Mouse (Mus musculus) hindbrain, embryonic 16.5 days (tissue): ENCODE results near the gene Cryaa. TPM values are rescaled to one million over a fixed set of nuclear protein-coding genes. Genes with fewer than 3 reads are reported as not detected.
A peak's percentile ranks its signal among the peaks of the same experiment; 100 is the strongest.

Experiments used
- ATAC-seq: fragments of 200-750 bp; cut with Nextera tagmentation; 2 replicates; pipeline ENCODE4 v1.8.0; 2017; ENCODE audit warnings: moderate TSS enrichment, moderate library complexity
- H3K27ac ChIP-seq: fragments of 300-500 bp; sonication (generic); 2 replicates; pipeline ENCODE4 v1.5.1; 2014; ENCODE audit warnings: low read depth, mild to moderate bottlenecking, control low read depth, low read length, moderate library complexity
- H3K27me3 ChIP-seq: fragments of 300-500 bp; sonication (generic); replicated peaks from 2 replicates; pipeline ENCODE4 v1.6.1; 2014; ENCODE audit warnings: low read length; ENCODE audit not compliant: control insufficient read depth, insufficient read depth
- H3K36me3 ChIP-seq: fragments of 300-500 bp; sonication (generic); 2 replicates; pipeline ENCODE4 v1.6.1; 2014; ENCODE audit warnings: mild to moderate bottlenecking, low read length, moderate library complexity, mixed read lengths; ENCODE audit not compliant: control insufficient read depth, insufficient read depth
- H3K4me1 ChIP-seq: fragments of 300-500 bp; sonication (generic); 2 replicates; pipeline ENCODE4 v1.6.1; 2014; ENCODE audit warnings: low read depth, low read length; ENCODE audit not compliant: control insufficient read depth, insufficient read depth
- H3K4me2 ChIP-seq: fragments of 300-500 bp; sonication (generic); 2 replicates; pipeline ENCODE4 v1.6.1; 2014; ENCODE audit warnings: mild to moderate bottlenecking, low read length, control low read depth, moderate library complexity
- H3K4me3 ChIP-seq: fragments of 300-500 bp; sonication (generic); 2 replicates; pipeline ENCODE4 v1.5.1; 2014; ENCODE audit warnings: mild to moderate bottlenecking, low read length, control low read depth, moderate library complexity
- H3K9ac ChIP-seq: fragments of 300-500 bp; sonication (generic); 2 replicates; pipeline ENCODE4 v1.6.1; 2014; ENCODE audit warnings: low read depth, mild to moderate bottlenecking, control low read depth, low read length, moderate library complexity
- H3K9me3 ChIP-seq: fragments of 300-500 bp; sonication (generic); 2 replicates; pipeline ENCODE4 v1.6.1; 2014; ENCODE audit warnings: mild to moderate bottlenecking, low read length, moderate library complexity; ENCODE audit not compliant: control insufficient read depth
- WGBS: fragments of 180-500 bp; shearing (Covaris S2); extraction: QIAGEN DNeasy Blood & Tissue Kit; methylation state at CpG from one replicate; pipeline ENCODE4 v1.1.7; 2014; 5-methylcytosine and 5-hydroxymethylcytosine counted together
- polyA plus RNA-seq: library from polyadenylated mRNA; unstranded; fragments of >200 nt; fragmentation: Nextera tagmentation; extraction: Ambion mirVana; gene quantifications from 2 replicates; pipeline ENCODE4 v1.2.1, GENCODE M21; 2015

The Cryaa gene
- polyA plus RNA-seq, 1 experiment from 2014 or later = 0.80 TPM

GRCm38 (mm10) chr17:31637866-31638570 is 39.6 kb upstream of the Cryaa start:
- H3K4me3 ChIP-seq = no peak overlapping the region
- H3K9me3 ChIP-seq = no peaks in the 10 kb centered on the region
- peaks cover 9% of the 10 kb centered on the region for H3K27me3 ChIP-seq
- H3K4me2 ChIP-seq = peak overlapping the region; percentile 88; the same call in 1 of the 2 replicates
- 41% methylated on average over 9 of the region's 9 CpGs for WGBS
- peak overlapping the region; percentile 79 for H3K27ac ChIP-seq
- H3K36me3 ChIP-seq = no peaks in the 10 kb centered on the region
- no peak overlapping the region for H3K9ac ChIP-seq
- H3K4me1 ChIP-seq = peaks cover 11% of the 10 kb centered on the region
- peak; percentile 44; the same call in 1 of the 2 replicates for ATAC-seq

DNA sequence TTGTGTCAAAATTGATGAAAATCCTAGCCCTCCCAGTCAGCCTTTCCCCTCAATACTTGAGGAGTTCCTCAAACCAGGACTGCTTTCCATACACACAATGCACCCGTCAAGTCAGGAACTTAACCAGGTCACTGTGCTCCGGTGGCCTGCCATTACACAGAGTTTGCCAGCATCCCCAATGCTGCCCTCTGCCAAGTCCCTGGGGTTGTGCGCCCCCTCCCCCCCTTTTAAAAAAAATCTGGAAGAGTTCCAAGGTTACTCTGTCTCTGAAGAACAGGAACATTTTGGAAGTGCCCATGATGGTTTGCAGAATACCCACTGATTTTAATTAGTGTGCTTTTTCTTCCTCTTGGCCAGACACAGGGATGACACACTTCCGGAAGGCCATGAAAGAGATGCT is 38.0 kb upstream of the Cryaa start:
- H3K36me3 ChIP-seq = no peaks in the 10 kb centered on the region
- 47% methylated on average over 4 of the region's 4 CpGs for WGBS
- ATAC-seq = no peak
- no peak overlapping the region; the same call in 1 of the 2 replicates for H3K27ac ChIP-seq
- no peak overlapping the region for H3K4me2 ChIP-seq
- peaks cover 9% of the 10 kb centered on the region for H3K27me3 ChIP-seq
- no peak overlapping the region for H3K4me3 ChIP-seq
- no peaks in the 10 kb centered on the region for H3K9me3 ChIP-seq
- peaks cover 11% of the 10 kb centered on the region for H3K4me1 ChIP-seq
- H3K9ac ChIP-seq = no peak overlapping the region

GRCm38 (mm10) chr17:31642331-31642730 is 35.3 kb upstream of the Cryaa start:
- Histone ChIP-seq H3K9me3 (no peaks in the 10 kb centered on the region), H3K4me1 (peaks cover under 1% of the 10 kb centered on the region; the same call in 1 of the 2 replicates), H3K4me3 (no peak overlapping the region), H3K4me2 (no peak overlapping the region), H3K36me3 (peaks cover 12% of the 10 kb centered on the region), H3K27me3 (no peaks in the 10 kb centered on the region), H3K9ac (no peak overlapping the region), H3K27ac (no peak overlapping the region)
- no peak for ATAC-seq
- 34% methylated on average over 8 of the region's 8 CpGs for WGBS

GRCm38 (mm10) chr17:31642913-31643312 is 34.7 kb upstream of the Cryaa start:
- 81% methylated on average over 4 of the region's 4 CpGs for WGBS
- H3K9me3 ChIP-seq = no peaks in the 10 kb centered on the region
- H3K4me1 ChIP-seq = no peaks in the 10 kb centered on the region
- H3K27me3 ChIP-seq = no peaks in the 10 kb centered on the region
- no peak overlapping the region for H3K9ac ChIP-seq
- no peak overlapping the region for H3K4me3 ChIP-seq
- no peak overlapping the region for H3K4me2 ChIP-seq
- ATAC-seq = no peak
- peaks cover 18% of the 10 kb centered on the region for H3K36me3 ChIP-seq
- H3K27ac ChIP-seq = no peak overlapping the region

GRCm38 (mm10) chr17:31646199-31647002 is 31.2 kb upstream of the Cryaa start:
- WGBS = 98% methylated on average over 5 of the region's 5 CpGs
- no peak overlapping the region for H3K4me2 ChIP-seq
- no peak for ATAC-seq
- no peaks in the 10 kb centered on the region for H3K9me3 ChIP-seq
- no peak overlapping the region for H3K9ac ChIP-seq
- no peaks in the 10 kb centered on the region for H3K27me3 ChIP-seq
- no peak overlapping the region for H3K4me3 ChIP-seq
- H3K36me3 ChIP-seq = peaks cover 41% of the 10 kb centered on the region
- no peaks in the 10 kb centered on the region for H3K4me1 ChIP-seq
- no peak overlapping the region for H3K27ac ChIP-seq

DNA sequence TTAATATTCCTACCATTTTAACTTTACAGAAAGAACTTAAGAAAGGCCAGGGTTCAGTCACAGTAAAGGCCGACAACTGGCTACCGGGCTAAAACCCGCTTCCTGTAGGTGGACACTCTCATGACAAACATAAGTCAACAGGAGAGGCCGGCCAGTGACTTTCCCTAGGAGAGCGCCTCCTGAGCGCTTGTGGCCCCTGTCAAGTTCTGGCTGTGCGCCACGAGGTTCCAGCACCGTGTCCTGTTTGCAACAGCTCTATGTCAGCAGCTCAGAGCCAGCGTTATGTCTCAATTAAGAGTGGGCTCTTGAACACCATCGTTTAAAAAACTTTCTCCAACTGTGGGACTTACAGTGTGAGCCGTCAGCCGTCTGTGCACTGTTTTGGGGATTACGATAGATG is 25.5 kb upstream of the Cryaa start:
- ATAC-seq = no peak
- H3K9me3 ChIP-seq = no peaks in the 10 kb centered on the region
- H3K36me3 ChIP-seq = peaks cover 50% of the 10 kb centered on the region
- H3K4me3 ChIP-seq = no peak overlapping the region
- 85% methylated on average over 14 of the region's 14 CpGs for WGBS
- no peak overlapping the region for H3K4me2 ChIP-seq
- no peak overlapping the region for H3K9ac ChIP-seq
- peaks cover 2% of the 10 kb centered on the region for H3K4me1 ChIP-seq
- H3K27me3 ChIP-seq = no peaks in the 10 kb centered on the region
- no peak overlapping the region for H3K27ac ChIP-seq

- H3K4me2 ChIP-seq = no peak overlapping the region
- 90% methylated on average over 6 of the region's 6 CpGs for WGBS
- no peaks in the 10 kb centered on the region for H3K9me3 ChIP-seq
- no peak overlapping the region for H3K4me3 ChIP-seq
- H3K27ac ChIP-seq = no peak overlapping the region
- ATAC-seq = no peak
- H3K9ac ChIP-seq = no peak overlapping the region
- H3K4me1 ChIP-seq = peaks cover 8% of the 10 kb centered on the region
- peaks cover 40% of the 10 kb centered on the region for H3K36me3 ChIP-seq
- no peaks in the 10 kb centered on the region for H3K27me3 ChIP-seq
Observed at GRCm38 (mm10) chr17:31653277-31653676, 24.3 kb upstream of the Cryaa start.

- peaks cover 29% of the 10 kb centered on the region for H3K36me3 ChIP-seq
Observed at GRCm38 (mm10) chr17:31655366-31655765, 22.2 kb upstream of the Cryaa start.

DNA sequence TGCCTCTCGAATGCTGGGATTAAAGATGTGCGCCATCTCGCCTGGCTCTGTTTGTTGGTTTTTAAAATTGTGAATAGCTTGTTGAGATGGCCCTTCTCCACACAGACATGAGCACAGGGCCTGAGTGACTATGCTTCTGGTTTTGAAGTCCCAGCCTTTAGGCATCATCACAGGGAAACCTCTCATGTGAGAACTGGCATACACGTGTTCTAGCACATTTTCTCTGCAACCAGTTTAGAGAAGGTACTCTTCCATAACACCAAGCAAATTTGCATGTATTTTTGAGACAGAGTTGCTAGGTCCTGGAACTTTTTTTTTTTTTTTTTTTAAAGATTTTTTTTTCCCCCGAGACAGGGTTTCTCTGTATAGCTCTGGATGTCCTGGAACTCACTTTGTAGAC is 20.9 kb upstream of the Cryaa start:
- Histone ChIP-seq H3K9ac (no peak overlapping the region), H3K4me3 (no peak overlapping the region), H3K4me2 (no peak overlapping the region; the same call in 1 of the 2 replicates), H3K27ac (no peak overlapping the region), H3K4me1 (peaks cover 8% of the 10 kb centered on the region), H3K27me3 (no peaks in the 10 kb centered on the region), H3K36me3 (peaks cover 17% of the 10 kb centered on the region; the same call in 1 of the 2 replicates), H3K9me3 (no peaks in the 10 kb centered on the region)
- 92% methylated on average over 5 of the region's 5 CpGs for WGBS
- ATAC-seq = no peak

More at GRCm38 (mm10) chr17:31655366-31655765, 22.2 kb upstream of the Cryaa start:
- 80% methylated on average over 4 of the region's 4 CpGs for WGBS
- H3K4me2 ChIP-seq = no peak overlapping the region
- peaks cover 8% of the 10 kb centered on the region for H3K4me1 ChIP-seq
- no peaks in the 10 kb centered on the region for H3K27me3 ChIP-seq
- no peak overlapping the region for H3K4me3 ChIP-seq
- ATAC-seq = no peak
- H3K27ac ChIP-seq = no peak overlapping the region
- H3K9ac ChIP-seq = no peak overlapping the region
- no peaks in the 10 kb centered on the region for H3K9me3 ChIP-seq
